Mouse (Mus musculus) liver, adult 2 months (tissue): ENCODE results near the gene Chac1.

Source experiments
- CTCF ChIP-seq: fragments of 200-500 bp; IDR thresholded peaks from 2 replicates; pipeline ENCODE4 v1.5.1; 2011; ENCODE audit warnings: low read depth, low read length, control low read depth
- POLR2A ChIP-seq: fragments of 200-500 bp; IDR thresholded peaks from 2 replicates; pipeline ENCODE4 v1.6.1; 2011; ENCODE audit warnings: low read length, control low read depth; ENCODE audit not compliant: insufficient read depth; ENCODE audit errors: extremely low read depth

DNA sequence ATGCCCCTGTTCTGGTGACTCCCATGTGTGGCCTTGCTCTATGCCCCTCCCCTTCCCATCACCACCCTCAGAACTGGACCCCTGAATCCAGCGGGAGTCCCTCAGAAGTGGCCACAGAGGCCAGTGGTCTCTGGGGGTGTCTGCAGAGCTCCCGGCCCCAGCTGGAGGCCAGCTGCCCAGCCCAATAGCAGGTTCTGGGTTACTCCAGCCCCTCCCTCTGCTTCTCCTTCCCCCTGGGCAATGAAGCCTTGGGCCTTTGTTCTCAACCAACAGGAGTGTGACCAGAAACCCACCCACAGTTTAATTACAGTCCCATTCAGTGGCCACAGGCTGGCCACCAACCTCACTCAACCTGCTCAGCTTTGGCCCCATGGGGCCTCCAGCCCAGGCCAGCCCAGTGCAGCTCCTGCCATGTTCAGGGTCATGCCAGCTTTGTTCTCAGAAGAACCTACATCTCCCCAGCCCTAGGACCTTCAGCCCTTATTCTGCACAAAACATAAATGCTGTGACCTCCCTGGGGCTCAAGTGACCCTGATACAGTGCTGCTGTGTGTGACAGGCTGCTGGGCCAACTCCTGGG is 38.6 kb upstream of the Chac1 start:
- TF ChIP-seq POLR2A (no peak), CTCF (no peak)
